In the genomic region with DNA sequence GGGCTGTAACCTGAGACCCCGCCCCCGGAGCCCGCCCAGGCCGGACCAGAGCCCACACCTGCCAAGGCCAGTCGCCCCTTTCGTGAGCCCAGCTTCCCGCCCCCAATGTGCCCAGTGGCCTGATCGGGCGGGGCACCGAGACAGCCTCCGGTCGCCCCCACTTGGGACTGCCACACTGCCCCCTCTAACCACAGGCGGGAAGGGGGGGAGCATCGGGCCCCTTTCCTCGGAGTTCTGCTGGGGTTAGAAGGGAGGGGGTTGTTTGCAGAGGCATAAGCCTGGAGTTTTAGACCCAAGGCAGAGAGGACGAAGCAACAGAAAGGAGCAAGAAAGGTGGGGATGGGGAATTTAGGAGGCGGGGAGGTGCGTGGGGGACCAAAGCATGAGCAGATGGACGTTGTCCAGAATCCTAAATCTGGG, we compare ENCODE assay signal across 9 mouse cellular contexts. TPM values are rescaled to one million over a fixed set of nuclear protein-coding genes. Genes with fewer than 3 reads are reported as not detected.
A peak's percentile ranks its signal among the peaks of the same experiment; 100 is the strongest.
DNase-seq lines count a peak whose midpoint lies in the region; ATAC-seq and TF ChIP-seq lines count a peak whose summit lies in the region.
"Had no signal": no experiment of that assay in that cellular context is flagged by ENCODE, and none has a peak within 500 bp of the region (broad histone marks: within the 10 kb centered on the region; RNA-seq: fewer than 3 reads in every experiment).

No protein-coding gene starts in this region.

- intact Hi-C loops in heart, adult 2 months (cut with DNase I) = no loop called here

- no peak for TF ChIP-seq CTCF in heart, adult 2 months (IDR thresholded peaks at IDR 0.05)
- no peak for TF ChIP-seq CTCF in E14TG2a.4 (conservative IDR thresholded peaks at IDR 0.05; ENCODE audit: low read length)
- TF ChIP-seq CTCF in liver, postnatal 0 days (IDR thresholded peaks at IDR 0.05; ENCODE audit: low read depth) = no peak

- 2% methylated on average over 19 of the region's 19 CpGs for WGBS in heart, embryonic 12.5 days
- 11% methylated on average over 18 of the region's 19 CpGs for WGBS in heart, adult 2 months
- WGBS in hindbrain, embryonic 10.5 days = under 1% methylated on average over 19 of the region's 19 CpGs
- WGBS in liver, postnatal 0 days (ENCODE audit: insufficient replicate concordance) = 3% methylated on average over 19 of the region's 19 CpGs

- no peaks in the 10 kb centered on the region for H3K9me3 ChIP-seq in heart, embryonic 12.5 days (replicated peaks)
- no peaks in the 10 kb centered on the region for H3K9me3 ChIP-seq in E14TG2a.4 (ENCODE audit: low read length)
- H3K9me3 ChIP-seq in hindbrain, embryonic 10.5 days = no peaks in the 10 kb centered on the region
- H3K9me3 ChIP-seq in liver, postnatal 0 days (ENCODE audit: low read length) = no peaks in the 10 kb centered on the region

- H3K4me2 ChIP-seq in heart, embryonic 12.5 days = peak overlapping the region; percentile 79
- H3K4me2 ChIP-seq in liver, postnatal 0 days (ENCODE audit: low read depth, low read length) = peak overlapping the region; percentile 13; the same call in 1 of the 2 replicates

- peaks cover 47% of the 10 kb centered on the region for H3K27me3 ChIP-seq in heart, embryonic 12.5 days (replicated peaks)
- peaks cover 29% of the 10 kb centered on the region for H3K27me3 ChIP-seq in heart, adult 2 months (ENCODE audit: control insufficient read depth, insufficient read depth, low read length)
- H3K27me3 ChIP-seq in E14TG2a.4 (ENCODE audit: insufficient read depth, low read length) = peaks cover 93% of the 10 kb centered on the region
- peaks cover 32% of the 10 kb centered on the region for H3K27me3 ChIP-seq in hindbrain, embryonic 10.5 days (ENCODE audit: insufficient read depth, poor library complexity, severe bottlenecking)
- peaks cover 79% of the 10 kb centered on the region for H3K27me3 ChIP-seq in liver, postnatal 0 days (ENCODE audit: insufficient read depth, low read length)

- peaks cover 55% of the 10 kb centered on the region for H3K4me1 ChIP-seq in heart, embryonic 12.5 days (replicated peaks)
- peaks cover 5% of the 10 kb centered on the region for H3K4me1 ChIP-seq in heart, adult 2 months (ENCODE audit: control insufficient read depth, insufficient read depth, low read length)
- peaks cover 55% of the 10 kb centered on the region for H3K4me1 ChIP-seq in E14TG2a.4 (replicated peaks; ENCODE audit: low read depth, low read length)
- H3K4me1 ChIP-seq in hindbrain, embryonic 10.5 days (replicated peaks) = peaks cover 58% of the 10 kb centered on the region
- H3K4me1 ChIP-seq in liver, postnatal 0 days (ENCODE audit: insufficient read depth) = 0 out of 2 replicates have a peak, but pooled peaks cover 6% of the 10 kb centered on the region

- DNase-seq in heart, adult 2 months = no peak
- no peak for DNase-seq in hindbrain, embryonic 10.5 days (ENCODE audit: low spot score)
- DNase-seq in liver, postnatal 0 days = no peak
- DNase-seq in adrenal gland, adult 18-20 months (ENCODE audit: low spot score in 2 of 2) = no peak
- DNase-seq in frontal cortex, postnatal 10 days (ENCODE audit: low spot score in 2 of 2) = no peak
- DNase-seq in urinary bladder, adult 2 months (ENCODE audit: low spot score) = no peak

- no peak for TF ChIP-seq POLR2A in heart, adult 2 months (IDR thresholded peaks at IDR 0.05; ENCODE audit: insufficient read depth, low read depth, low read length)

- H3K36me3 ChIP-seq in heart, embryonic 12.5 days = no peaks in the 10 kb centered on the region
- H3K36me3 ChIP-seq in heart, adult 2 months (ENCODE audit: control insufficient read depth, insufficient read depth, low read length) = no peaks in the 10 kb centered on the region
- H3K36me3 ChIP-seq in E14TG2a.4 (ENCODE audit: insufficient read depth, low read length) = no peaks in the 10 kb centered on the region
- peaks cover 3% of the 10 kb centered on the region for H3K36me3 ChIP-seq in hindbrain, embryonic 10.5 days
- H3K36me3 ChIP-seq in liver, postnatal 0 days (replicated peaks; ENCODE audit: insufficient read depth, low read length) = no peaks in the 10 kb centered on the region

- no peak for TF ChIP-seq EP300 in heart, adult 2 months (IDR thresholded peaks at IDR 0.05; ENCODE audit: insufficient read depth, low read depth, low read length)
- TF ChIP-seq EP300 in liver, postnatal 0 days (IDR thresholded peaks at IDR 0.05; ENCODE audit: low read depth) = no peak

- peak; percentile 3; the same call in 1 of the 2 replicates for ATAC-seq in heart, embryonic 12.5 days (ENCODE audit: insufficient number of reproducible peaks, low FRiP score)
- no peak for ATAC-seq in liver, postnatal 0 days

- H3K9ac ChIP-seq in heart, embryonic 12.5 days = peak overlapping the region; percentile 73
- no peak overlapping the region for H3K9ac ChIP-seq in heart, adult 2 months (ENCODE audit: low read depth, low read length)
- H3K9ac ChIP-seq in liver, postnatal 0 days (replicated peaks) = no peak overlapping the region

- H3K27ac ChIP-seq in heart, embryonic 12.5 days (ENCODE audit: poor library complexity, severe bottlenecking) = no peak overlapping the region
- no peak overlapping the region for H3K27ac ChIP-seq in heart, adult 2 months
- H3K27ac ChIP-seq in hindbrain, embryonic 10.5 days = peak overlapping the region; percentile 96
- H3K27ac ChIP-seq in liver, postnatal 0 days (ENCODE audit: low read depth) = no peak overlapping the region

- H3K4me3 ChIP-seq in heart, embryonic 12.5 days = peak overlapping the region; percentile 52
- H3K4me3 ChIP-seq in heart, adult 2 months = no peak overlapping the region
- peak overlapping the region; percentile 74 for H3K4me3 ChIP-seq in E14TG2a.4 (replicated peaks; ENCODE audit: low read length)
- peak overlapping the region; percentile 79 for H3K4me3 ChIP-seq in hindbrain, embryonic 10.5 days
- peak overlapping the region; percentile 10; the same call in 1 of the 2 replicates for H3K4me3 ChIP-seq in liver, postnatal 0 days (ENCODE audit: low read depth, low read length)

- no peaks in the 10 kb centered on the region for H3K79me2 ChIP-seq in heart, adult 2 months (replicated peaks; ENCODE audit: control insufficient read depth, insufficient read depth, low read length)

RNA-seq across cellular contexts. Expression of a gene that starts 0.3 kb away (rescaled TPM):
- 78.0 and 78.9 TPM in 2 replicates for polyA plus RNA-seq in heart, embryonic 12.5 days (2016; fragmentation: Nextera tagmentation; extraction: Ambion mirVana)
- under 1 TPM; 0.27 to 0.37 TPM for total RNA-seq in heart, adult 2 months (2021)
- 0.12 and 0.61 TPM in 2 replicates for polyA plus RNA-seq in heart, adult 2 months (2012; rRNA removed)
- 196 and 224 TPM in 2 replicates for polyA plus RNA-seq in hindbrain, embryonic 10.5 days (2016; fragmentation: Nextera tagmentation; extraction: Ambion mirVana)
- polyA plus RNA-seq in liver, postnatal 0 days (2015; fragmentation: Nextera tagmentation; extraction: Ambion mirVana) = 0.12 TPM in 1 of 2 replicates, not detected in the other
- not detected for total RNA-seq in adrenal gland, adult 18-20 months (2021)
- 0.08 and 0.10 TPM in 2 replicates for polyA plus RNA-seq in urinary bladder, adult 2 months (2012; rRNA removed)
- total RNA-seq: liver, adult 2 months had no signal
- polyA plus RNA-seq: liver, adult 2 months had no signal

RNA-seq across cellular contexts. Expression of a gene that starts 40.8 kb away (rescaled TPM):
- 28.5 and 32.2 TPM in 2 replicates for polyA plus RNA-seq in heart, embryonic 12.5 days (2016; fragmentation: Nextera tagmentation; extraction: Ambion mirVana)
- 10 to 100 TPM; 10.2 to 11.1 TPM for total RNA-seq in heart, adult 2 months (2021)
- 21.9 and 37.0 TPM in 2 replicates for polyA plus RNA-seq in heart, adult 2 months (2012; rRNA removed)
- 58.9 and 64.5 TPM in 2 replicates for polyA plus RNA-seq in hindbrain, embryonic 10.5 days (2016; fragmentation: Nextera tagmentation; extraction: Ambion mirVana)
- 16.1 and 16.4 TPM in 2 replicates for polyA plus RNA-seq in liver, postnatal 0 days (2015; fragmentation: Nextera tagmentation; extraction: Ambion mirVana)
- 10 to 100 TPM; 58.7 to 65.1 TPM for total RNA-seq in adrenal gland, adult 18-20 months (2021)
- 65.7 and 80.9 TPM in 2 replicates for polyA plus RNA-seq in urinary bladder, adult 2 months (2012; rRNA removed)

Comparison
In these comparisons a context has a peak if more than half of its experiments do, and no peak if none do; other contexts are left out.
1. RNA of a gene that starts 0.3 kb away (polyA plus RNA-seq): 196 to 224 TPM in hindbrain, embryonic 10.5 days and 78.0 to 78.9 TPM in heart, embryonic 12.5 days; 0.12 to 0.61 TPM in heart, adult 2 months, 0.12 TPM in liver, postnatal 0 days and 0.08 to 0.10 TPM in urinary bladder, adult 2 months; every median in the first group is over 10 times any median in the second.